Mouse (Mus musculus): ENCODE results near the gene Ppp4r1.

DNA sequence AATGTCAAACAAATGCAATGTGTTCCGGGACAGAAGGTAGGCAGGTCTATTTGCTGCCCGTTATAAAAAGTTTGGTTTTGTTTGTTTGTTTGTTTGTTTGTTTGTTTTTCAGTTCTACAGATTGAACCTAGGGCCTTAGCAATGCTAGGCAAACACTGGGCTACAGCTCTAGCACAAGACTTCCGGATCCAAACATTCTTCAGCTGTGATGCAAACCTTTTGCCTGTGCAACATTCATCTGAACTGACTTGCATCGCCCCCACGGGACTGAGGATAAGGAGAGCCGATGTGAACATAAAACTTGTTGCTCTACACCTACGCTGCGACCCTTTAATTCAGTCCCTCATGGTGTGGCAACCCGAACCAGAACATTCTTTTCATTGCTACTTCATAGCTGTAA, 104.2 kb downstream of the Ppp4r1 start:
- TF ChIP-seq CTCF (IDR thresholded peaks at IDR 0.05; ENCODE audit: control insufficient read depth, insufficient read depth, low read length) (no peak), POLR2A (IDR thresholded peaks at IDR 0.05; ENCODE audit: borderline replicate concordance, control insufficient read depth, low read depth, low read length) (no peak)

Measured in bone marrow, adult 2 months (tissue).